Mouse (Mus musculus): ENCODE measurements around the gene Ryk. TPM values are rescaled to one million over a fixed set of nuclear protein-coding genes. Genes with fewer than 3 reads are reported as not detected.
A peak's percentile ranks its signal among the peaks of the same experiment; 100 is the strongest.

Ryk gene
- total and polyA plus RNA-seq, 3 experiments, result 31.5 to 39.7 (median 38.1) TPM

DNA sequence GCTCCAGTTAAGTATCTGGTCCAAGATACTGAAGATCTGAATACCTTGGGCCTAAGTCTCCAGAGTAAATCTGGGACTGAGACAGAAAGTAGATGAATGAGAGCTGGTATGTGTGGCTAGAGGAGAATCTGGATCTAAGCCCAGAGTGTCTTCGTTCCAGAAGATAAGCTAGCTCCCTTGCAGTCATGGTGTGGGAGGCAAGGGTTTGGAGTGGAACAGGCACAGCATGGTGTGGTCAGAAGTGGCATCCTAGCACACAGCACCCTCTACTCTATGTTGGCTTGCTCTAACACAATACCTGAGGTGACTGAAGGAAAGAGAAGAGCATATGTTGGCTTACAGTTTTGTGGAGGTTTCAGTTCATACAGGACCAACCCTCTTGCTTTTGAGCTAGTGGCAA, 79.9 kb downstream of the Ryk start:
- WGBS, result 16% methylated on average over 1 of the region's 1 CpGs
- DNase-seq, result peak in 1 of 2 experiments; percentile 46
- intact Hi-C loops (cut with DNase I), result no loop called here

GRCm38 (mm10) chr9:102915292-102915854, 80.7 kb downstream of the Ryk start:
- intact Hi-C loops (cut with DNase I), result no loop called here
- H3K9ac ChIP-seq (ENCODE audit: low read depth, low read length), result no peak overlapping the region
- H3K27ac ChIP-seq, result no peak overlapping the region
- H3K4me1 ChIP-seq (ENCODE audit: control insufficient read depth, insufficient read depth, low read length), result peaks cover 11% of the 10 kb centered on the region
- H3K4me3 ChIP-seq, result no peak overlapping the region
- peak in 1 of 2 experiments; percentile 18 for DNase-seq
- no peaks in the 10 kb centered on the region for H3K27me3 ChIP-seq (ENCODE audit: control insufficient read depth, insufficient read depth, low read length)
- H3K36me3 ChIP-seq (ENCODE audit: control insufficient read depth, insufficient read depth, low read length), result no peaks in the 10 kb centered on the region
- TF ChIP-seq CTCF (IDR thresholded peaks at IDR 0.05) (no peak), POLR2A (IDR thresholded peaks at IDR 0.05; ENCODE audit: insufficient read depth, low read depth, low read length) (no peak), EP300 (IDR thresholded peaks at IDR 0.05; ENCODE audit: insufficient read depth, low read depth, low read length) (no peak)
- H3K79me2 ChIP-seq (replicated peaks; ENCODE audit: control insufficient read depth, insufficient read depth, low read length), result no peaks in the 10 kb centered on the region
- WGBS, result 31% methylated on average over 3 of the region's 3 CpGs

More for the DNA sequence above, 79.9 kb downstream of the Ryk start:
- H3K4me3 ChIP-seq, result no peak overlapping the region
- no peaks in the 10 kb centered on the region for H3K79me2 ChIP-seq (replicated peaks; ENCODE audit: control insufficient read depth, insufficient read depth, low read length)
- no peak for TF ChIP-seq CTCF (IDR thresholded peaks at IDR 0.05)
- TF ChIP-seq EP300 (IDR thresholded peaks at IDR 0.05; ENCODE audit: insufficient read depth, low read depth, low read length), result 0 out of 2 replicates have a peak, but pooled peaks have one; percentile 32
- TF ChIP-seq POLR2A (IDR thresholded peaks at IDR 0.05; ENCODE audit: insufficient read depth, low read depth, low read length), result no peak
- no peaks in the 10 kb centered on the region for H3K36me3 ChIP-seq (ENCODE audit: control insufficient read depth, insufficient read depth, low read length)
- no peaks in the 10 kb centered on the region for H3K27me3 ChIP-seq (ENCODE audit: control insufficient read depth, insufficient read depth, low read length)
- no peak overlapping the region for H3K9ac ChIP-seq (ENCODE audit: low read depth, low read length)
- no peak overlapping the region for H3K27ac ChIP-seq
- H3K4me1 ChIP-seq (ENCODE audit: control insufficient read depth, insufficient read depth, low read length), result peaks cover 11% of the 10 kb centered on the region

DNA sequence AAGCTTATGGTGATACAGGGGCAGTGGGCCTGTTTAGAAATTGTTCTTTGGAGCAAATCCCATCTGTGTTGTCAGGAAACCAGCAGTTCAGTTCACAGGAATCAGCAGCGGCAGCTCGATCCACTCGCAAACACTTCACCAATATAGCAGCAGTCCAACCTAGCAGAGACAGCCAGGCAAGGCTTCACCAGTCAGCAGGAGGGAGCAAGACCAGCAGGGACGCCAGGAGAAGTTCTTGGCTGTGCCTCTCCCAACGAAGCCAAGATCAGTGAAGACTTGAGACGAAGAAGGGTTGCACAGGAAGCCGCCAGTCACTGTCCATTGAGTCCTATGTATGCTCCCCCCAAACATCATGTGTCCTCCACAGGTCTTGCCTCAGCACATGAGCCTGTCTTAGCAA, 81.4 kb downstream of the Ryk start:
- Histone ChIP-seq H3K27me3 (ENCODE audit: control insufficient read depth, insufficient read depth, low read length) (no peaks in the 10 kb centered on the region), H3K36me3 (ENCODE audit: control insufficient read depth, insufficient read depth, low read length) (no peaks in the 10 kb centered on the region), H3K27ac (no peak overlapping the region), H3K79me2 (replicated peaks; ENCODE audit: control insufficient read depth, insufficient read depth, low read length) (no peaks in the 10 kb centered on the region), H3K4me1 (ENCODE audit: control insufficient read depth, insufficient read depth, low read length) (peaks cover 11% of the 10 kb centered on the region), H3K9ac (ENCODE audit: low read depth, low read length) (no peak overlapping the region), H3K4me3 (no peak overlapping the region)
- intact Hi-C loops (cut with DNase I), result no loop called here
- DNase-seq, result no peak
- TF ChIP-seq CTCF (IDR thresholded peaks at IDR 0.05) (no peak), POLR2A (IDR thresholded peaks at IDR 0.05; ENCODE audit: insufficient read depth, low read depth, low read length) (no peak), EP300 (IDR thresholded peaks at IDR 0.05; ENCODE audit: insufficient read depth, low read depth, low read length) (no peak)
- 70% methylated on average over 7 of the region's 7 CpGs for WGBS

DNA sequence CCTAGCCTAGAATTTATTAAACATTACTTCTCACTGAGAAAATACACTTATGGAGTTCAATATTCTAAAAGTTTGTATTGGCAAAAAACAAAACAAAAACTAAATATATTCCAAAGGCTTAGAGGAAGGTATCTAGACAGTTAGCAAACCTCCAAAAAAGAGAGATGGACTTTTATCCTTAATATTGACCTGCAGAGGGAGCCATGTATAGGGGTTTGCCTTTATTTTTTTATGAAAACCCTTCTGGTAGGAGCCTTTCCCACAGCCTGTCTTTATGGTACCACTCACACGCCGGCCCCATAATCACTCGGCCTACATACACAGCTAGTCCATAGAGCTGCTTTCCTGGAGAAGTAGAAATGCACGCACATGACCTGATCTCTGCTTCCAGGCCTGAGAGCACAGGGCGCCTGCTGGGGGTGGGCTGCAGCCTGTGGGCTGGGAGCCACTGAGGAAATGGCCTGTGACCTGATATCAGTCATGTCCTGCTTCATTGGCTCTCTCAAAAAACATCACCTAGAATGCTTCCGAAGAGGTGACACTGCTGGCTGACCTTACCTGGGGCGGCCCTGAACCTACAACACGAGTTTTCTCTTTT, 82.9 kb downstream of the Ryk start:
- peaks cover 9% of the 10 kb centered on the region for H3K4me1 ChIP-seq (ENCODE audit: control insufficient read depth, insufficient read depth, low read length)
- peak; percentile 25 for TF ChIP-seq CTCF (IDR thresholded peaks at IDR 0.05)
- no peak for TF ChIP-seq EP300 (IDR thresholded peaks at IDR 0.05; ENCODE audit: insufficient read depth, low read depth, low read length)
- DNase-seq, result no peak
- 65% methylated on average over 8 of the region's 8 CpGs for WGBS
- H3K27me3 ChIP-seq (ENCODE audit: control insufficient read depth, insufficient read depth, low read length), result no peaks in the 10 kb centered on the region
- no peak overlapping the region for H3K9ac ChIP-seq (ENCODE audit: low read depth, low read length)
- H3K36me3 ChIP-seq (ENCODE audit: control insufficient read depth, insufficient read depth, low read length), result no peaks in the 10 kb centered on the region
- H3K27ac ChIP-seq, result no peak overlapping the region
- H3K4me3 ChIP-seq, result no peak overlapping the region
- intact Hi-C loops (cut with DNase I), result no loop called here
- no peaks in the 10 kb centered on the region for H3K79me2 ChIP-seq (replicated peaks; ENCODE audit: control insufficient read depth, insufficient read depth, low read length)

DNA sequence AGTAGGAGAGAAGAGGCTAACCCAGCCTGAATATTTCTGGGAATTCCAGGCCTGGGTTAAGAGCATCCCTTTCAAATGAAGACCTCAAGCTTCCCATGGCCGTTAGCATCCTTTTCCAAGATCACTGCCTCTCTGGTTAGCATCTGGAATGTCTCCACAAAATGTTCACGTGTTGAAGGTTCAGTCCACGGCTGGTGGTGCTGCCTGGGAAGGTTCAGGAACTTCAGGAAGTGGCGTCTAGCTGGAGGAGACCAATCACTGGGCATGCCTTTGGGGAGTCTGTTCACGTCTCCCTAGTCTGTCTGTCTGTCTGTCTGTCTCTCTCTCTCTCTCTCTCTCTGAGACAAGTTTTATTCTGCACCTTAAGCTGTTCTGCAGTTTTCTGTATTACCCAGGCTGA, 84.8 kb downstream of the Ryk start:
- Histone ChIP-seq H3K27me3 (ENCODE audit: control insufficient read depth, insufficient read depth, low read length) (no peaks in the 10 kb centered on the region), H3K9ac (ENCODE audit: low read depth, low read length) (no peak overlapping the region), H3K27ac (no peak overlapping the region), H3K36me3 (ENCODE audit: control insufficient read depth, insufficient read depth, low read length) (no peaks in the 10 kb centered on the region), H3K79me2 (replicated peaks; ENCODE audit: control insufficient read depth, insufficient read depth, low read length) (no peaks in the 10 kb centered on the region), H3K4me1 (ENCODE audit: control insufficient read depth, insufficient read depth, low read length) (peaks cover 9% of the 10 kb centered on the region), H3K4me3 (no peak overlapping the region)
- no peak for DNase-seq
- intact Hi-C loops (cut with DNase I), result no loop called here
- TF ChIP-seq CTCF (IDR thresholded peaks at IDR 0.05) (no peak), EP300 (IDR thresholded peaks at IDR 0.05; ENCODE audit: insufficient read depth, low read depth, low read length) (no peak), POLR2A (IDR thresholded peaks at IDR 0.05; ENCODE audit: insufficient read depth, low read depth, low read length) (no peak)
- 50% methylated on average over 5 of the region's 5 CpGs for WGBS

GRCm38 (mm10) chr9:102921791-102922190, 87.1 kb downstream of the Ryk start:
- Histone ChIP-seq H3K27ac (no peak overlapping the region), H3K4me3 (no peak overlapping the region), H3K79me2 (replicated peaks; ENCODE audit: control insufficient read depth, insufficient read depth, low read length) (no peaks in the 10 kb centered on the region), H3K4me1 (ENCODE audit: control insufficient read depth, insufficient read depth, low read length) (no peaks in the 10 kb centered on the region), H3K27me3 (ENCODE audit: control insufficient read depth, insufficient read depth, low read length) (no peaks in the 10 kb centered on the region), H3K36me3 (ENCODE audit: control insufficient read depth, insufficient read depth, low read length) (no peaks in the 10 kb centered on the region), H3K9ac (ENCODE audit: low read depth, low read length) (no peak overlapping the region)
- 72% methylated on average over 13 of the region's 13 CpGs for WGBS
- intact Hi-C loops (cut with DNase I), result no loop called here
- DNase-seq, result peak in 1 of 2 experiments; percentile 16
- no peak for TF ChIP-seq POLR2A (IDR thresholded peaks at IDR 0.05; ENCODE audit: insufficient read depth, low read depth, low read length)
- no peak for TF ChIP-seq EP300 (IDR thresholded peaks at IDR 0.05; ENCODE audit: insufficient read depth, low read depth, low read length)
- no peak for TF ChIP-seq CTCF (IDR thresholded peaks at IDR 0.05)
